ENCODE assay signal across 18 mouse cellular contexts in genomic region chr16:46619871-46620270, GRCm38 (mm10).
DNase-seq lines count a peak whose midpoint lies in the region; TF ChIP-seq lines count a peak whose summit lies in the region.
"Had no signal": no experiment of that assay in that cellular context is flagged by ENCODE, and none has a peak within 500 bp of the region (broad histone marks: within the 10 kb centered on the region; RNA-seq: fewer than 3 reads in every experiment).

No protein-coding gene starts in this region.

- no peak for TF ChIP-seq CTCF in gastrocnemius, adult 2 months (IDR thresholded peaks at IDR 0.05)
- no peak for TF ChIP-seq CTCF in kidney, adult 2 months (conservative IDR thresholded peaks at IDR 0.05; ENCODE audit: insufficient read depth, insufficient read length, low read depth, low read length)

- H3K27ac ChIP-seq in gastrocnemius, adult 2 months = peak overlapping the region; percentile 84
- H3K27ac ChIP-seq in kidney, adult 2 months (ENCODE audit: insufficient read depth, low read depth, low read length) = no peak overlapping the region

- no peak for TF ChIP-seq POLR2A in kidney, adult 2 months (IDR thresholded peaks at IDR 0.05; ENCODE audit: low read depth, low read length)

- no peaks in the 10 kb centered on the region for H3K36me3 ChIP-seq in kidney, adult 2 months (ENCODE audit: control insufficient read depth, insufficient read depth, low read length)
- H3K36me3 ChIP-seq: G1E had no signal

- H3K4me1 ChIP-seq in kidney, adult 2 months (ENCODE audit: control insufficient read depth, insufficient read depth, low read length) = peaks cover 8% of the 10 kb centered on the region; the same call in 1 of the 2 replicates

- no peak overlapping the region for H3K4me3 ChIP-seq in gastrocnemius, adult 2 months
- H3K4me3 ChIP-seq in kidney, adult 2 months (ENCODE audit: insufficient read depth, low read depth, low read length) = no peak overlapping the region

- no peak for DNase-seq in gastrocnemius, adult 2 months
- DNase-seq in gastrocnemius, postnatal 25 days = no peak
- DNase-seq in kidney, adult 2 months = peak; percentile 65
- DNase-seq in kidney, postnatal 25 days = no peak
- peak; percentile 71 for DNase-seq in kidney, adult 9 months
- no peak for DNase-seq in kidney, adult 11 months
- DNase-seq: adrenal gland, adult 2 months; adrenal gland, adult 8-10 months; adrenal gland, postnatal 10 days; adrenal gland, postnatal 14 days; adrenal gland, postnatal 25 days; adrenal gland, postnatal 36 days; B cell, adult 2 months; cerebellum, adult 11 months; cerebellum, adult 11-12 months; cerebellum, adult 18-20 months had no signal

- WGBS in kidney, adult 2 months = 55% methylated on average over 2 of the region's 2 CpGs

- intact Hi-C loops in gastrocnemius, adult 2 months (cut with DNase I) = no loop called here

- H3K27me3 ChIP-seq in kidney, adult 2 months (replicated peaks; ENCODE audit: control insufficient read depth, insufficient read depth, low read length) = no peaks in the 10 kb centered on the region
- H3K27me3 ChIP-seq: CH12.LX had no signal

Comparison
In these comparisons a context has a peak if more than half of its experiments do, and no peak if none do; other contexts are left out.
1. DNase-seq: peak in kidney, adult 2 months (single experiment) and kidney, adult 9 months (single experiment); none in gastrocnemius, adult 2 months (single experiment), gastrocnemius, postnatal 25 days (single experiment), kidney, postnatal 25 days (0 of 2) and kidney, adult 11 months (single experiment).